Mouse (Mus musculus): ENCODE data around the gene Ankrd11.

The Ankrd11 gene

DNA sequence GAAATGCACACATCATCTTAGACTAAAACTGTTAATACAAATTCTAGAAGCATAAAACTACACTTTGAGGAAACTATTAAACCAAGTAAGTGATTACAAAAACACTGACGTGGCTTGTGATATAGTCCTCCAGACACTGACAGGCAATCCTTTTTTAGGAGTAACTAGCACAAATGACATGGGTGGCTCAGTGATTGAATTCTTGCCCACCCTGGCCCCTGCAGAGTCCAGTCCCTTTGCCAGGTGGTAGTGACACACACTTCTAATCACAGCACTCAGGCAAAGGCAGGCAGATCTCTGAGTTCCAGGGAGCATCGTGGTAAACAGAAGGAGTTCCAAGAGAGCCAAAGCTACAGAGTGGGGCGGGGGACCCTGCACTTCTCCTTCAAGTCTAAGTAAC lies 36.7 kb downstream of the Ankrd11 start:
- DNase-seq (ENCODE audit: low spot score): no peak

GRCm38 (mm10) chr8:123004033-123004922 lies 37.8 kb downstream of the Ankrd11 start:
- DNase-seq (ENCODE audit: low spot score): no peak

- DNase-seq (ENCODE audit: low spot score): no peak
Observed at GRCm38 (mm10) chr8:123000311-123000710, 41.8 kb downstream of the Ankrd11 start.

DNA sequence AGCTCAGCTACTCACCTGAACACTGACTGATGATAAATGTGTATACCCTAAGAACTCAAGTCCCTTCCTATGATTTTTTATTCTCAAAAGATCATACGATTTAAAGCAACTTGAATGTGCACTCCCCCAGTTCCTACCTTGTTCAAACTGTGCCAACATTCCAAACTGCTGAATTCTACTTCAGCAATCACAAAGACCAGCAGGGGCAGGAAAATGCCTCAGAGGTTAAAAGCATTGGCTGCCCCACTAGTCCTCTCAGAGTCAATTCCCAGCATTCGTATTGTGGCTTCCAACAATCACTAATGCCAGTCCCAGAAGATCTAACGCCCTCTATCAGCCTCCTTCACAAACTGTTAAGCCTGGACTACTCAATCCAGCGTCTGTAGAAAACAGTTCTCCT lies 44.1 kb downstream of the Ankrd11 start:
- no peak for DNase-seq (ENCODE audit: low spot score)

- DNase-seq (ENCODE audit: low spot score): no peak
Observed at GRCm38 (mm10) chr8:122993740-122994139, 48.3 kb downstream of the Ankrd11 start.

DNA sequence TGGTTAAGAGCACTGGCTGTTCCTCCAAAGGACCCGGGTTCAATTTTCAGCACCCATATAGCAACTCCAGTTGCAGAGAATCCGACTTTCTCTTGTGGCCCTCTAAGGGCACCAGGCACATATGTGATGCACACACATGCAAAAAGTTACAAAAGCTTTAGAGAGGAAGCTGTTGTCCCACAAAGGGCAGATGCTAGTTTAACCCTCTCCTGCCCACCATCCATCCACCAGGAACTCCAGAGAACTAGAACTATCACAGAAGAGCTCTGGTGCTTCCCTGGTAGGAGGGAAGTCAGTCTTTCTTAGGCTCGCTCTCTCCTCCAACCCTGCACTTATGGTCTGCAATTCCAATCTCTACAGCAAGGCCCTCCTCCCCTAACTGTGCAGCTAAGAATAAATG lies 49.0 kb downstream of the Ankrd11 start:
- no peak for DNase-seq (ENCODE audit: low spot score)

- no peak for DNase-seq (ENCODE audit: low spot score)
Observed at GRCm38 (mm10) chr8:122992296-122992695, 49.8 kb downstream of the Ankrd11 start.

GRCm38 (mm10) chr8:122991368-122991767 lies 50.7 kb downstream of the Ankrd11 start:
- DNase-seq (ENCODE audit: low spot score): no peak

DNA sequence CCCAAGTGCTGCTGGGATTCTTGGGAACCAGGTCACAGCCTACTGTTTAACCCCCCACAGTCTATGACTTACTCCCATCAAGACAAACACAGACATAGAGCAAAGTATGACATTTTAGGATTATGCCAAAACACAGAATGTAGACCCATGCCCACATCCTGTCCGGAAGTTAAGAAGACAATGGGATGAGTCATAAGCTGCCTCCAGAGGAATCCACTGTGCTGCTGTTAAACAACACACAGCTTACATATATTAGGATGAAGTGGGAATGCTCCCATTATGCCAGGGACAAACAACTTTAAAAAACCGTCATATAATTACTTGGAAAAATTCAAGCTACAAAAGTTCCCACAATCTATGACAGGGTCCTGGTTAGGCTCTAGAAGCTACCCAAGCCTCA lies 52.1 kb downstream of the Ankrd11 start:
- DNase-seq (ENCODE audit: low spot score): no peak

GRCm38 (mm10) chr8:122988955-122989354 lies 53.1 kb downstream of the Ankrd11 start:
- DNase-seq (ENCODE audit: low spot score): no peak

- DNase-seq (ENCODE audit: low spot score): no peak
Observed at GRCm38 (mm10) chr8:122987255-122987654, 54.8 kb downstream of the Ankrd11 start.

- no peak for DNase-seq (ENCODE audit: low spot score)
Observed at GRCm38 (mm10) chr8:122986501-122987184, 55.4 kb downstream of the Ankrd11 start.

GRCm38 (mm10) chr8:122984175-122984574 lies 57.9 kb downstream of the Ankrd11 start:
- no peak for DNase-seq (ENCODE audit: low spot score)

GRCm38 (mm10) chr8:122983178-122983942 lies 58.7 kb downstream of the Ankrd11 start:
- no peak for DNase-seq (ENCODE audit: low spot score)

DNA sequence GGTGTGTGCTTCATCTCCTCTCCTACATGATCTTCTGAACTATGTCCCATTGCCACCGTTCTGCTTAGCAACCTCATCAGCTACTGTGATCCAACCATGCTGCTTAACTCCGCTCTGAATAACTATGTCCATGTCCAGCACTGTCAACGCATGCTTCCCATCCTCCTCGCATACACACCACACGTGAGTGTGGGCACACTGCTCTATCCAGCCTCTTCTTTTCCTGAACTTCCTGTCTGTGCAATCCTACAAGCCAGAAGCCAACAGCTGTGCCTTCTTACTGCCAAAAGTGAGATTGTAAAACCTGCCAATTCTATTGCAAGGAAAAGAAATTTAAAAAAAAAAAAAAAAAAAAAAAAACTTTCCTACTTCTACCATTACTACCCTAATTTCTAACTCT lies 60.4 kb downstream of the Ankrd11 start:
- no peak for DNase-seq (ENCODE audit: low spot score)

DNA sequence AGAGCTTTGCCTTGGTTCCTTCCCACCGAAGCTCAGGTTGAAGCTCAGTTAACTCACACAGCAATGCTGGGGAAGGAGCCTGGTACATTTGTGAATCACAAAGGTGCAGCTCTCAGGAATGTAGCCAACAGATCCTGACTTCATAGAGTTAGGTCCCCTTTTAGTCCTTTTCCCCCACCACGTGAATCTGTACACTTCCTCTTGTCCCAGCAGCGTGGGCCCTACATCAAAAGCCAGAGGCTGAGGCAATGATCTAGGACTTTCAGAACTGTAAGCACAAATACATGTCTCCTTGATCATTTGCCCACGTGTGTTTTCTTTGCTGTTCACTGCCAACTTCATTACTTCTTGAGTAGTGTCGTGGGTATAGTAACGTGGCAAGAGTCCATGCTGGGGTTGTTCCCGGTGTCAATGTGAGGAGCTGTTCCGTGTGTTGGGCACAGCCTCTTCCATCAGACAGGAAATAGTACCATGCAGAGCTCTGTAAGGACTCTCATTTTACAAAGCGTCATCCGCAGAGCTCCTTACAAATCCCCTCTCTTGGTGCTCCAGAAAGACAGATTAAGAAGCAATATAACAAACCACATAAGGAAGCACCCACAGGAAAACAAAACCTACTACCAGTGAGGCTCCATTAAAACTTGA lies 62.1 kb downstream of the Ankrd11 start:
- DNase-seq (ENCODE audit: low spot score): no peak

DNA sequence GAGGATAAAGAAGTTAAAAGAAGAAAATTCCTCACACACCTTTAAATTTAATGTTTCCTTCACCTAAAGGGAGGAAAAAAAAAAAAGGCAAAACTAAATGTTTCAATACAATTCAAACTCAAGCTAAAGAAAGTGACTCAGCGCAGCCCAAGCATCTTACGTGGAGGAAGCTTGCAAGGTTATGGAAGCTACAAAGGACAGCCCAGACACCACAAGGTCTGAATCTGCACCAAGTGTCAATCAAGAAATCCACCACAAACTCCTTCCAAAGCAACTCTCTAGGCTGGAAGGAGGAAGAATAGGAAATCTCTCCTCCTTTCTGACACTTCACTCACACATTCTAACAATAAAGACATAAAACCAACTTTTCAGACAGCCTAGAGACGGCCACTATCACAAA lies 62.7 kb downstream of the Ankrd11 start:
- no peak for DNase-seq (ENCODE audit: low spot score)

DNA sequence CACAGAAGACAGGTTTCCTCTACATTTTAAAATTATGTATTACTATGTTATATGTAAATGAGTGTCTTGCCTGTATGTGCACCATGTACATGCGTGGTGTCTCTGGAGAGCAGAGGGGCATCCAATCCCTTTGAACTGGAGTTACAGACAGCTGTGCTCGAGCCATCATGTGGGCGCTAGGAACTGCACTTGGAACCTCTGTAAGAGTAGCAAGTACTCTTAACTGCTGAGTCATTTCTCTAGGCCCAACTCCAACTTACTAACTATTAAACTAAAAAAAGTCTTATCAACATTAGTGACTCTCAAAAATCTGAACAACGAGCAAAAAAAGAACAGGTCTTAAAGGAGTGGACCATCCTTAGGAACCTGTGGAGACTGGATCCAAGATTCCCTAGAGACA lies 66.0 kb downstream of the Ankrd11 start:
- DNase-seq (ENCODE audit: low spot score): no peak

GRCm38 (mm10) chr8:122969964-122970620 lies 72.0 kb downstream of the Ankrd11 start:
- no peak for DNase-seq (ENCODE audit: low spot score)

DNA sequence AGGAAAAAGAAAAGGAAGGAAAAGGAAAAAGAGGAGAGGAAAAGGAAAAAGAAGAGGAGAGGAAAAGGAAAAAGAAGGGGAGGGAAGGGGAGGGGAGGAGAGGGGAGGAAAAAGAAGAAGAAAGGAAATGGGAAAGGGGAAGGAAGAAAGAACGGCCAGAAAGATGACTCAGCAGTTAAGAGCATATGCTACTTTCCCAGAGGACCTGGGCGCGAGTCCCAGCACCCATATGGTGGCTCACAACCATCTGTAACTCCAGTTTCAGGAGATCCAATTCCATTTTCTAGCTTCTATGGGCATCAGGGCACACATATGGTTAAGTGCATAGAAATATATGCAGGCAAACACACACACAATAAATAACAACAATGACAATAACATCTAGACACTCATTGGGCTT lies 73.9 kb downstream of the Ankrd11 start:
- no peak for DNase-seq (ENCODE audit: low spot score)

DNA sequence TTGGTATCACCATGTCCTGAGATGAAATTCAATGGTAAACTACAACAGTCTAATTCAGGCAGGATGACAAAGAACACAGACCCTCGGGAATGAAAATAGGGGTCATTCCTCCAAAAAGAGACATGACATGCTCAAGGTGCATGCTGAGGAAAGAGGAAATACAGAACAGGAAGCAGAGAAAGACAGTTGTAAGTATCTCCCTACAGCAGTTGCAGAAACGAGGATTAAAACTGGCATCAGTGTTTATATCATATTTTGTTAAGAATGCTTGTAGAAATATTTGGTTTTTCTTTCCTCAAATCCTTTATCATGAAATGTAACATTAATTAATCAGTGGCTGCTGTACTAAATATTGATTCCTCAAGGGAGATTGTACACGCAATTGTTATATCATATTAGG lies 75.4 kb downstream of the Ankrd11 start:
- no peak for DNase-seq (ENCODE audit: low spot score)

GRCm38 (mm10) chr8:122962046-122962445 lies 80.0 kb downstream of the Ankrd11 start:
- DNase-seq (ENCODE audit: low spot score): no peak

Data from ovary, postnatal 10 days (tissue).